Mouse (Mus musculus) yolk sac, embryonic 10.5 days (tissue): Measurements from ENCODE around the gene Zswim3.

Experiments
- DNase-seq: peaks from one replicate; pipeline ENCODE4 v3.0.0-alpha.2; 2017; ENCODE audit warnings: low spot score

The Zswim3 gene

GRCm38 (mm10) chr2:164804533-164805331 is at the start of gene Zswim3, which contains the start of gene Acot8:
Gene Zswim3 (plus strand): TSS chr2:164805098.
Gene Acot8 (minus strand): TSS chr2:164804882.
- DNase-seq, result peak; percentile 99

GRCm38 (mm10) chr2:164757841-164758240 is 47.1 kb upstream of the Zswim3 start:
- DNase-seq, result no peak

- DNase-seq, result no peak
Measured at GRCm38 (mm10) chr2:164758692-164759091, 46.2 kb upstream of the Zswim3 start.

DNA sequence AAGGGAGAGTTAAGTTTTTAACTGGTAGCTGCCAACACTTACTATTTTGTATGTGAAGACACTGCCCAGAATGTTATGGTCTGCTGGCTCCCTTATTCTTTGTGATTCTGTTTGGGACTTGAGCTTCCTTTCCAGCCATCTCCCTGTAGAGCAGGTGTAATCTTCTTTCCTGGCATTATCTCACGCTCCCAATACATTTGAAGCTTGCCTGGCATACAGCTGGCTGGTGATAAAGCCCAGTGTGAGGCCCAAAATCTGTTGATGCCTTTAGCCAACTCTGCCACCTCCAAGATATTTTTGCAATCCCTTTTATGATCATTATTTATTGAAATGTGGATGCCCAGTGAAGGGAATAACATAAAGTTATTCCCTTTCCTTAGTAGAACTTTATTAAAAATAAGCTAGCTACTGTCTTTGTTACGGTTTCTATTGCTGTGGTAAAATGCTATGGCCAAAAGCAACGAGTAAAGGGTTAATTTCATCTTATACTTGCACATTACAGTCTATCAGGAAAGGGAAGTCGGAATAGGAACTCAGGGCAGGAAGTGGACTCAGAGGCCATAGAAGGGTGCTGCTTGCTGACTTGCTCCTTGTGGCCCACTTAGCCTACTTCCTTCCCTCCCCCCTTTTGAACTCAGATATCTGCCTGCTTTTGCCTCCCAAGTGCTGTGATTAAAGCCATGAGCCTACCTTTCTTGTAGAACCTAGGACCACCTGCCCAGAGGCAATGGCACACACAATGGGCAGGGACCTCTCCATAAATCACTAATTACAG is 44.7 kb upstream of the Zswim3 start:
- DNase-seq, result no peak

- DNase-seq, result no peak
Measured at GRCm38 (mm10) chr2:164761502-164761901, 43.4 kb upstream of the Zswim3 start.

DNA sequence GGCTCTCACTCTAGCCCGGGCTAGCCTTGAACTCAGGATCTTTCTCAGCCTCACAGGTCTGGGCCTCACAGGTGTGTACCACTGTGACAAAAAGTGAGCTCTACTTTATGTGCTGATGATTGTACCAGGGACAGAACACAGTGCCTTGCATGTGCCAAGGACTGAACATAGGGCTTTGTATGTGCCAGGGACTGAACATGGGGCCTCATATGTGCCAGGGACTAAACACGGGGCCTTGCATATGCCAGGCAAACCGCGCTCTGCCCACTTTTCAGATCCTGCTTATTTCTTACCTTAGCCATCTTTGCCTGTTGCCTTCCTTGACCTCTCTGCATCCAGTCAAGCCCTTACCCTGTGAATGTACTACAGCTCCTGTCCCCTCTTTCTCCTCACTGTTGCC is 42.9 kb upstream of the Zswim3 start:
- no peak for DNase-seq

DNA sequence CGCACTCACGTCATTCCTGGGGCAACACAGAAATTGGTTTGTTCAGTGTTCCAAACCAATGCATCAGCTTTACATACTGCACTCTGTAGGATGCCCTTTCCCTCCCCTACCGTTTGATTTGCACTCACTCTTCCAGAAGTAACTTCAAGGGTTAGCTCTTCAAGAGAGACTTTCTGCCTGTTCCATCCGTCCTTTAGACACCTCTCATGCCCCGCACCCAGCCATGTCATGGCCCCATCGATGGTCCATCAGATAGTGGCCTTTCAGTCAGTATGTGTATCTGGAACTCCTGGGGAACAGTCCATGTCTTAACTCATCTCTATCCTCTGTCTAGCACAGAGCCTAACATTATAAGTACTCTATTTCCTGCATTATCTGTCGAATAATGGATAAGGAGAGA is 42.3 kb upstream of the Zswim3 start:
- no peak for DNase-seq

- DNase-seq, result no peak
Measured at GRCm38 (mm10) chr2:164765841-164766240, 39.1 kb upstream of the Zswim3 start.

- no peak for DNase-seq
Measured at GRCm38 (mm10) chr2:164767812-164768540, 36.9 kb upstream of the Zswim3 start.

GRCm38 (mm10) chr2:164769258-164770037 is 35.5 kb upstream of the Zswim3 start, which contains the start of gene Ube2c:
Gene Ube2c (plus strand): TSS chr2:164769898.
- peak; percentile 99 for DNase-seq

DNA sequence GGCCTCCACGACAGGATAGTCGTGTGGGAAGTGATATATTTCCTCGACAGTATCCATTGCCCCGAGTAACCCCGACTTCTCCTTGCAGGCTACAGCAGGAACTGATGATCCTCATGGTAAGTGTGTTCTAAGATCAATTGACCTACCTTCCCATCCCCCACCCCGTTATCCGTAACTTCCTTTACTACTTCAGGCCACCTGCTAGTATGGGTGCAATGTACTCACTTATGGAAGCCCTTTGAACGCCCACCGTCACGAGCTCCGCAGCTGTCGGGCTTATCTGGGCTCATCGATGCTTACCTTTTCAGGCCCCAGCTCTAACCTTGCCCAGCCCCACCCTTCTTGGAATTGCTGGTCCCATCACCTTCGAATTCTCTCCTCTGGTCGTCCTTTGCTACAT is 34.6 kb upstream of the Zswim3 start:
- DNase-seq, result peak; percentile 52

- no peak for DNase-seq
Measured at GRCm38 (mm10) chr2:164771123-164771522, 33.8 kb upstream of the Zswim3 start.

DNA sequence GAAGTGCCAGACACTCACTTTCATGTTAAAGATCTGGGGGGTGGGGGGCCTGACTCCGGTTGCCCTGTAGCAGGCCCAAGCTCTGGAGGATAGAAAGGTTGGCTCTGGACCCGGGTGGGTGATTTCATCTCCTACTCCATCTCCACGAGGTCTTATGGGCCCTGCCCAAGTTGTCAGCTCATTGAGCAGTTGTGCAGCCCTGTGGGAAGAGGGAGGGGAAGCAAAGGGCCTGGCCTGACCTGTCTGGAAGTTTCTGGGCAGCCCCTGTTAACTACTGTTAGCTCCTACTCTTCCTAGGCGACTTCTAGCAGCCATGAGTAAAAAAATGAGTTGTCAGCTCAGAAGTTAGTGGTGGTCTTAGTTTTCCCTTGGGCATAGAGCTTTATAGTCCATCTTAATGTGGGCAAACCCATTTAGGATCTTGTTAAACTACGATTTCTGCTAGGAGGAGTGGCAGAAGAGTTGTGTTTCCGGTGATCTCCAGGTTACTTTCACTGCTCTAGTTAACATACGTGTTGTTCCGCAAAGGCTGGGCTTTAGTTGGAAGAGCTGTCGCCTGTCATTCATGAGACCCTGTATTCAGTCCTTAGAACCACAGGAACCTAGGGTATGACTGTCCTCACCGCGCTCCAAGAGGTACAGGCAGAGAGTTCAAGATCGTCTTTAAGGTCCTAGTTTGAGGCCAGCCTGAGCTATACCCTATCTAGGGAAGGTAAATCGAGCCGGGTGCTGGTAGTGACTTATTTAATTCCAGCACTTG is 31.5 kb upstream of the Zswim3 start:
- no peak for DNase-seq

- DNase-seq, result no peak
Measured at GRCm38 (mm10) chr2:164773989-164774364, 30.9 kb upstream of the Zswim3 start.

DNA sequence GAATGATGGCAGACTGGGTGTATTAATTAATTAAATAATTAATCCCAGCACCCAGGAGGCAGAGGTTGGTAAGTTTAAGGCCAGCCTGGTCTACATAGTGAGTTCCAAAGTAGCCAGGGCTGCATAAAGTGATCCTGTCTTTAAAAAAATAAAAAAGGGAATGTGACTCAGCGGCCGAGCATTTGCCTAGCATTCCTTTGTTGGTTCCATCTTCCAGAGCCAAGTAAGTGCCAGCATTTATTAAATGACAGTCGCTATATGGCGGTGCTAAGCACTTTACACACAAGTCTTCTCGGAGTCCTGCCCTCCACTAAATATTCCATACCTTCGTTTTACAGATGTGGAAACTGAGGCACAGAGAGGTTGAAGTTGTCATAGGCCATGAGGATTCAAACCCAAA is 28.8 kb upstream of the Zswim3 start:
- DNase-seq, result no peak

DNA sequence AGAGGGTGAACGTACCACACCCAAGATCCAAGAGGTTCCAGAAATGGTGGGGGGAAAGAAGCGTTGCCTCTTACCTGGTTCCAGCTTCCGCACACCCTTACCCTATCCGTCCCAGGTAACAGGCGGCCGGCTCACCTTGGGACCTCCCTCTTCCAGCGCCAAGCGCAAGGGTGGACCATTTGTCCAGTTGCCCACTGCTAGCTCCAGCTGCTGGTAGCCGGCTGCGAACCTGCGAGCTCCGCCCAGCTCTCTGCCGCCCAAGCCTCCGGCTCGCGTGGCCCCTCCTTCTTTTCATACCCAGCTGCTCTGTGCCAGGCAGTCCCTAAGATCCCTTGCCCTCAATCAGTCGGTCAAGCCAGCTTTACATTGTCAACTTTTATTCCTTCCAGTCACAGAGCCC is 28.1 kb upstream of the Zswim3 start:
- DNase-seq, result no peak

DNA sequence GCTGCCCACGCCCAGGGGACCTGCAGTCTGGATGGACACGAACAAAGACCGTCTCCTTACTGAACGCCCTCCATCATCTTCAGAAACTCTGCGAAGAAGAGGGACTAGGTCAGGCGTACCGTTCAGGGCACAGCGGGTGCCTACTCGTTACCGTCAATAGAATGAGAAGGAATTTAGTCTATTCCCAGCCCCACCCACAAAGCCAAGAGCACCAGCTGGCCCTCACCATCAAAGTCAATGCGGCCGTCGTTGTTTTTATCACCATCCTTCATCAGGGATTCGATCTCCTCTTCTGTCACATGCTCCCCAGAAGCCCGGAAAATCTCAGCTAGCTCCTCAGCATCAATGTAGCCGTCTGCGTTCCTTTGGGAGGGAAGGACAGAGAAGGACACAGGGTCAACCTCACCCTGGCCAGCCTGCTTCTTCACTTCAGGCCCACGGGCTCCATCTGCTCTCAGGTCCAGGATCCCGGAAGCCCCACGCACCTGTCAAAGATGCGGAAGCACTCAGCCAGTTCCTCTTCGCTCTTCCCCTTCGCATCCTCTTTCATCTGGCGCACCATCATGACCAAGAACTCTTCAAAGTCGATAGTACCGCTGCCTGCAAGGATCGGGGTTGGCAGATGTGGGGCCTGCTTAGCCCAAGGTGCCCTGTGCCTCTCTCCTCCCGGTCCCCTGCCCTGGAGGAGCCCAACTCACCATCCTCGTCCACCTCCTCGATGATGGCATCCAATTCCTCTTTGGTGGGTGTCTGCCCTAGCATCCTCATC is 27.5 kb upstream of the Zswim3 start:
- no peak for DNase-seq

DNA sequence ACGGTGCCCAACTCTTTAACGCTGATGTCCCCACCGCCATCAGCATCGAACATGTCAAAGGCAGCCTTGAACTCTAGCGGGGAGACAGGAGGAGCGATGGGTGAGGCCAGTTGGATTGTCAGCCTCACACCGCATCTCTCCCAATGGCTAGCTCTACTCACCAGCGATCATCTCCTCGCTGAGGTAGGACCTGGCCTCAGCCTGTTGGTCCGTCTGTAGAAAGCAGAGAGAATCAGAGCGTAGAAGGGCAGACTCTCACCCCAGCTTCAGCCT is 26.9 kb upstream of the Zswim3 start:
- no peak for DNase-seq

- DNase-seq, result no peak
Measured at GRCm38 (mm10) chr2:164778809-164779208, 26.1 kb upstream of the Zswim3 start.

GRCm38 (mm10) chr2:164779481-164780086 is 25.3 kb upstream of the Zswim3 start, which contains the start of gene Tnnc2:
Gene Tnnc2 (minus strand): TSS chr2:164779967.
- DNase-seq, result no peak
